Mouse (Mus musculus) frontal cortex, adult 2 months (tissue): ENCODE measurements around the gene Sec16b. TPM values are rescaled to one million over a fixed set of nuclear protein-coding genes. Genes with fewer than 3 reads are reported as not detected.

Experiments used
- DNase-seq, 2 experiments: peaks; one replicate each; pipeline ENCODE4 v3.0.0; 2022; ENCODE audit warnings: low spot score in 1 of 2; ENCODE audit errors: extremely low spot score in 1 of 2
- polyA plus RNA-seq: library from polyadenylated mRNA; depleted of rRNA; stranded (reverse); fragments of >200 nt; gene quantifications from 2 replicates; pipeline ENCODE4 v1.2.3, GENCODE M21; 2012; rRNA removed

The Sec16b gene
- polyA plus RNA-seq, 1 experiment: 1.3 TPM

GRCm38 (mm10) chr1:157554686-157555530 lies 48.4 kb downstream of the Sec16b start:
- DNase-seq: no peak

DNA sequence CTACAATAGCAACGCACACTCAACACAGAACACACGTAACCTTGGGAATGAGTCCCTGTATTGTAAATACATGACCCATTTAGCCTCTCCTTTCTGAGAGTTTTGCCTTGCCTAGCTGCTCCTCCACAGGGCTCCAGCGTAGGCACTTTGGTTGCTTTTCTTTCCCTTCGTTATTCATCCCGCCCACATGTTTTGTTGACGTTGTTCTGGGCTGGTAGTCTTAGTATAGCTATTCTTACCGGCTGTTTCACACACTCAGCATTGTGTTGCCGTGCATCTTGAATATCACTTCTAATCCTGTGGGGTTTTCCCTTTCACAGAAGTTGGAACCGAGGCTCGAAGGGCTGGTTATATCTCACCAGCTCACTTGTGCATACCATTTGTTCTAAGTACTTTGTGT lies 49.2 kb downstream of the Sec16b start:
- peak; percentile 60 to 81 for DNase-seq

GRCm38 (mm10) chr1:157556439-157556838 lies 49.9 kb downstream of the Sec16b start:
- DNase-seq: no peak

DNA sequence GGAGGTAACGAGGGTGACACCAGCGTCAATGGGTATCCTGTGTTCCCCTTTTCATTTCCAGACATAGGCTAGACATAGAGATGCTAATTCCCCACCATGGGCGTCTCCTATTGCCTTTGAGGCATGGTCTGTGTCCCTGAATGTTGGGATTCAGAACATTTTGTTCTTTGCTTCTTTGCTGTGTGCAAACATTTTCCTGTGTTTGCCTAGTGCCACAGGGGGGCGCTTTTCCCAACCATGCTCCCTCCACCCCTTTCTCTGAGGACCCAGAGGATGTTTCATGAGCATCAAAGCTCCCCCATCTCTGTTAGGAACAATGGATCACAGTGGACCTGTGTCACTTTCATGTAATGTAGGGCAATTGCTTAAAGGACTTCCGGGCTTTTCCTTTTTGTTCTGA lies 51.6 kb downstream of the Sec16b start:
- no peak for DNase-seq

DNA sequence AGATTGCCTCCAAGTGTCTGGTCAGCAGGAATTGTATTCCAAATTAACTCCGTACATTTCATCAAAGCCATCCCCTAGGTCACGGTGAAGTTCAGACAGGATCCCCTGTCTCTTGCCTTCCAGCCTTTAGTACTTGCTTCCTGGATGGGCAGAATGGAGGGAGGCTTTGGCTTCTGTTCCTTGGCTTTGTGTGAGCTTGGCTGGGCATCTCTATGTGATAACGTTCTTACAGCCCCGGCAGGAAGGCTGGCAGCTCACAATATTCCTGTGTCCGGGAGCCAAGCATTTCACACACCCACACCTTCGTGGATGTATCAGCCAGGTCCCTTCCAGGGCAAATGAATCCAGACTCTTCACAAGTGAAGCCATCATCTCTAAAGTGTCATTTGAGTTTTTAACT lies 53.5 kb downstream of the Sec16b start:
- DNase-seq: no peak

DNA sequence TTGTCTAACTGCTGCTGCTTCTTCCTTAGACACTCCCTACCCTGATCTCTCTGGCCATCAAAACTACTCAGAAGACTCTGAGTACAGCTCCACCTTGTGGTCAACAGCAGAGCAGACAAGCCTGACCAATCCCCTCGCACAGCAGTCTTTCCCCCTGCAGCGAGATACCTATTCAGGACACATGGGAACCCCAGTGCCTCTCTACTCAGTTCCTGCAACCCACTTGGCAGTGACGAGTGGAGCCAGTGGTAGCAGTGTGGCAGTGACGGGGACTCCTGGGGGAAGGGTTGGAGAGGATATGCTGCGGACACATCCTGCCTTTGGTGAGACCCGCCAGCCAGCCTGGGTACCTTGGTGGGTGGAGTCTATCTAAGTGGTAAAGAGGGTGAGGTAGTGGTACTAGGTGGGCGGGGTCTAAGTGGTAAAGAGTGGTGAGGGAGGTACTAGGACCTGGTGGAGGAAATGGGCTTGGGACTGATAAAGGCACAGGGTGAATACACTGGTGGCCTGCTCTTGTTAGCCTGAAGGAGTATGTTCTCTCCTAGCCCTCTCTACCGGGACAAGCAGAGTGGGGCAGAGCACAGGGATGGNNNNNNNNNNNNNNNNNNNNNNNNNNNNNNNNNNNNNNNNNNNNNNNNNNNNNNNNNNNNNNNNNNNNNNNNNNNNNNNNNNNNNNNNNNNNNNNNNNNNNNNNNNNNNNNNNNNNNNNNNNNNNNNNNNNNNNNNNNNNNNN lies 54.3 kb downstream of the Sec16b start:
- DNase-seq: peak in 1 of 2 experiments; percentile 46

DNA sequence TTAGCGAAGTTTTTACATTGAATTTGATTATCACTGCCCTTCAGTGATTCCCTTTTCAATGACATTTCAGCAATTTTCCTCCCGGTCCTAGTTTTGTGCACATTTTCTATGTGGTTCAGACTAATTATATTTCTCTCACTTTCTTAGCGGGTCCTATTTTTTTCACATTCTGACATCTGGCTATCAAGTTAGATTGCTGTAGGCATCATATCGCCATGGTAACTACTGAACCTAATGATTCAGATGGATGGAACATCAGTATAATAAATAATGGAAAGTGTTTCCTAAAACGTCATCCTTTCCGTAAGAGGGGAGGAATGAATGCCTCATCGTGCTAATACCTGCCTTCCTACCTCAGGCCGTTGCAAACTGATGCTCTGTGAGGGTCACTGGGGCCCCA lies 61.3 kb downstream of the Sec16b start:
- no peak for DNase-seq

DNA sequence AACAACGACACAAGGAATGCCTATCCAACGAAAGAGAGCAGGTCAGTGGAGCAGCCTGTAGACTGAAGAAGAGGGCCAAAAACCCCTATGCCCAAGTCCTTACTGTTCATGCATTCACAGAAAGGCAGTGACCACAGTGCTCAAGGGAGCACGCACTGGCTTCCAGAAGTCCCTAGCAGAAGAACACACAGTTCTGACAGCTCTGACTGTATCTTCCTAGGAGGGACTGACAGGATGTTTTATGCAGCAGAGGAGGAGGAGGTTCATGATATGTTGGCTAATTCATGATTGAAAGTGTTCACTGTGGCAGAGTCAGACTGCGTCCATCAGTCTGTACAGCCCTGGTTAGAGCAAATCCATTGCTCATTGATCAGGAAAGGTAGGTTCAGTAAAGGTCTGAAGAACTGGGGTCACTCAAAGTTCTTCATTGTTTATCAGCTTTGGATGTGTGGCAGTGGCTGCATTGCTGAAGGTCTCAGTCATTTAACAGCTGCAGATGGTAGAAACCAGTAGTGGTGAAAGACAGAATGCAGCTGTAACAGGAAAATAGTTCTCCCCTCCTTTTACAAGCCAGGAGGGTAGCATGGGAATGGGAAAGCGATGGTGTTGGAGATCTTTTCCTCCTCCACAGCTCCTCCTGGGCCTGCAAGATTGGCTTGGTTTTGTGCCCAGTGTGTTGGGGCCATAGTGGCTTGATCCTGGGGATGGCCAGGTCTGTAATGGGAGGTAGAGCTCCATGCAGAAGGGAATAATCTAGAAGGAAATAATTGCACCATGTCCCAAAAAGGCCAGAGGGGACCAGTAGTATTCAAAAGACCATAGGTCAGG lies 62.9 kb downstream of the Sec16b start:
- DNase-seq: no peak

DNA sequence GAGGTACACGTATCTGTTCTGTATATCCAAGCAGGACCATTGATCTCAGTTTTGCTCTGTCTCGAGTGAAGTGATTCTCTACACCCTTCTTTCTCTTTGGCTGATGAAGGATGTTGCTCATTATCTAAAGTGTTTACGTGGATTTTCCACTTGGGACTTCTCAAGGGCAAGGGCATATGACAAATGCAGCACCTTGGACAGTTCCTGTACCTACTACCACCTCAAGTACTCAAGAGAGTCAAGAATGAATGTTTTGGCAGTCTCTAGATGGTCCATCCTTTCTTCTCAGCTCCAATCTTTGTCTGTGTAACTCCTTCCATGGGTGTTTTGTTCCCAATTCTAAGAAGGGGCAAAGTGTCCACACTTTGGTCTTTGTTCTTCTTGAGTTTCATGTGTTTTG lies 68.8 kb downstream of the Sec16b start:
- no peak for DNase-seq

- peak in 1 of 2 experiments; percentile 24 for DNase-seq
Observed at GRCm38 (mm10) chr1:157578336-157578735, 71.8 kb downstream of the Sec16b start.

DNA sequence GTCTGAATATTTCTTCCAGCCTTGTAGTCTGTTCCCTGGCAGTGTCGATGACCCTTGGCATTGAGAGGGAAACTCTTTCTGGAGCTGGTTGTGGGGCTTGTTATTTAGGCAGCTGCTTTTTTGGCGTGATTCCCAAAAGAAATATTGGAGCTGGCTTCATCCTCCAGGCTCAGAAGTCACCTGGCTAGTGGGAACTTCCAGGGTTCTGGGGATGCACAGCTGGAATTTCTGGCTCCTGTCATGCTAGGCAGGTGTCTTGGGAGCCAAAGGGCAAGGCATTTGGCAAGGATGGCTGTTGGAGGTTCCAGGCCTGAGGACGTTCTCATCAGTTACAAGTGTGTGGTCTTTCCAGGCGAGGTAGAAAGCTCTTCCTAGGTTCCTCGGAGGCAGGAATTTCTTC lies 80.0 kb downstream of the Sec16b start:
- no peak for DNase-seq

GRCm38 (mm10) chr1:157592039-157592438 lies 85.5 kb downstream of the Sec16b start:
- DNase-seq: no peak

DNA sequence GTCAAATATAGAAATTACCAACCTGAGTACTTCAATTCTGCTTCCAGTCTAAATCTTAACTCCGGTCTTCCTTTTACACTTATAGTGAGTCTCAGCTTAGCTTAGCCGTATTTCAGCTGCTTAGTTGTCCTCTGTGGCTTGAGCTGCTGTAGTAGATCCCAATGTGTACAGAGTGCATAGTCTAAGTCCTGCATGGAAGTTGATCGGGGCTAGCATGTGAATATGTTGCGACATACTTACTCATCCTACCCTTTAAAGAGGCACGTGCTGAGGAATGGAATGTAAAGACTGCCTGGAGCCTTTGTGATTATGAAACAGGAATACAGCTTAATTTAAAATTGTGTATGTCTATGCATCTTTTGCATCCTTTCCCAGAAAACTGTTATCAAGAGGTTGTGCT lies 88.0 kb downstream of the Sec16b start:
- DNase-seq: no peak

GRCm38 (mm10) chr1:157595165-157595564 lies 88.6 kb downstream of the Sec16b start:
- DNase-seq: no peak

- no peak for DNase-seq
Observed at GRCm38 (mm10) chr1:157604513-157604912, 98.0 kb downstream of the Sec16b start.

Other genes with a start within 250 kb of the Sec16b start
- gene Rasal2, start 94.1 kb upstream of the Sec16b start, polyA plus RNA-seq: 26.5 and 27.2 TPM in 2 replicates
- 14.8 and 16.0 TPM in 2 replicates for gene Cryzl2, start 48.2 kb upstream of the Sec16b start, polyA plus RNA-seq